Mouse (Mus musculus) heart, adult 2 months (tissue): ENCODE measurements around the gene Celf2. TPM values are rescaled to one million over a fixed set of nuclear protein-coding genes. Genes with fewer than 3 reads are reported as not detected.
A peak's percentile ranks its signal among the peaks of the same experiment; 100 is the strongest.

ENCODE experiments used
- DNase-seq, 2 experiments: peaks; one replicate each; pipeline ENCODE4 v3.0.0; 2021
- H3K27ac ChIP-seq: fragments of 200-600 bp; 2 replicates; pipeline ENCODE4 v1.8.1; 2022
- H3K27me3 ChIP-seq: fragments of 200-500 bp; 2 replicates; pipeline ENCODE4 v1.6.1; 2012; ENCODE audit warnings: mild to moderate bottlenecking, low read length, inconsistent platforms, mixed read lengths; ENCODE audit not compliant: control insufficient read depth, insufficient read depth
- H3K36me3 ChIP-seq: fragments of 200-500 bp; 2 replicates; pipeline ENCODE4 v1.6.1; 2012; ENCODE audit warnings: low read length, inconsistent platforms; ENCODE audit not compliant: control insufficient read depth, insufficient read depth
- H3K4me1 ChIP-seq: fragments of 200-500 bp; 2 replicates; pipeline ENCODE4 v1.6.1; 2011; ENCODE audit warnings: low read length; ENCODE audit not compliant: control insufficient read depth, insufficient read depth
- H3K4me3 ChIP-seq: fragments of 200-600 bp; 2 replicates; pipeline ENCODE4 v1.8.1; 2022
- H3K79me2 ChIP-seq: fragments of 200-500 bp; replicated peaks from 2 replicates; pipeline ENCODE4 v1.6.1; 2012; ENCODE audit warnings: mild to moderate bottlenecking, inconsistent platforms, low read length, moderate library complexity, mixed read lengths; ENCODE audit not compliant: control insufficient read depth, insufficient read depth
- H3K9ac ChIP-seq: fragments of 200-500 bp; 2 replicates; pipeline ENCODE4 v1.6.1; 2012; ENCODE audit warnings: low read depth, mild to moderate bottlenecking, control low read depth, inconsistent platforms, low read length, mixed read lengths
- CTCF ChIP-seq: fragments of 200-600 bp; IDR thresholded peaks from 2 replicates; pipeline ENCODE4 v1.8.1; 2022; ENCODE audit warnings: antibody characterized with exemption, mild to moderate bottlenecking, moderate library complexity
- EP300 ChIP-seq: fragments of 200-500 bp; IDR thresholded peaks from 2 replicates; pipeline ENCODE4 v1.6.1; 2011; ENCODE audit warnings: low read depth, low read length, control low read depth; ENCODE audit not compliant: insufficient read depth
- POLR2A ChIP-seq: fragments of 200-500 bp; IDR thresholded peaks from 2 replicates; pipeline ENCODE4 v1.6.1; 2011; ENCODE audit warnings: mild to moderate bottlenecking, low read depth, low read length, control low read depth; ENCODE audit not compliant: insufficient read depth
- WGBS: fragments of 180-500 bp; shearing (Covaris S2); methylation state at CpG from one replicate; pipeline ENCODE4 v1.1.7; 2018; 5-methylcytosine and 5-hydroxymethylcytosine counted together
- intact Hi-C: fragments of 180-260 bp; cut with DNase I; formaldehyde crosslinking; loops from one replicate; pipeline ENCODE4 v1.15.1; 2025
- polyA plus RNA-seq: library from polyadenylated mRNA; depleted of rRNA; stranded (reverse); fragments of >200 nt; gene quantifications from 2 replicates; pipeline ENCODE4 v1.2.3, GENCODE M21; 2012
- total RNA-seq, 2 experiments: library from RNA; stranded (reverse); gene quantifications; 2 replicates each; pipeline ENCODE4 v1.2.3; 2021

Celf2 gene
- total and polyA plus RNA-seq, 3 experiments = 38.1 to 63.9 (median 56.7) TPM

GRCm38 (mm10) chr2:6653719-6654118, 855.6 kb downstream of the Celf2 start:
- 81% methylated on average over 6 of the region's 6 CpGs for WGBS
- TF ChIP-seq POLR2A (no peak), CTCF (no peak)
- no peaks in the 10 kb centered on the region for H3K79me2 ChIP-seq
- no peak for DNase-seq
- no peaks in the 10 kb centered on the region for H3K27me3 ChIP-seq
- H3K36me3 ChIP-seq = no peaks in the 10 kb centered on the region; the same call in 1 of the 2 replicates
- H3K4me1 ChIP-seq = no peaks in the 10 kb centered on the region; the same call in 1 of the 2 replicates
- H3K27ac ChIP-seq = no peak overlapping the region
- no peak overlapping the region for H3K9ac ChIP-seq
- intact Hi-C loops = no loop called here
- no peak overlapping the region for H3K4me3 ChIP-seq

GRCm38 (mm10) chr2:6651697-6652096, 857.7 kb downstream of the Celf2 start:
- Histone ChIP-seq H3K9ac (no peak overlapping the region), H3K79me2 (no peaks in the 10 kb centered on the region), H3K36me3 (no peaks in the 10 kb centered on the region; the same call in 1 of the 2 replicates), H3K4me3 (no peak overlapping the region), H3K4me1 (no peaks in the 10 kb centered on the region; the same call in 1 of the 2 replicates), H3K27ac (no peak overlapping the region), H3K27me3 (no peaks in the 10 kb centered on the region)
- TF ChIP-seq CTCF = no peak
- TF ChIP-seq POLR2A = no peak
- no peak for TF ChIP-seq EP300
- WGBS = 67% methylated on average over 1 of the region's 1 CpGs
- DNase-seq = no peak
- intact Hi-C loops = no loop called here

- TF ChIP-seq POLR2A = no peak
- no peak for TF ChIP-seq CTCF
- Histone ChIP-seq H3K27me3 (no peaks in the 10 kb centered on the region), H3K4me3 (no peak overlapping the region), H3K4me1 (no peaks in the 10 kb centered on the region), H3K36me3 (no peaks in the 10 kb centered on the region), H3K79me2 (no peaks in the 10 kb centered on the region), H3K27ac (no peak overlapping the region), H3K9ac (no peak overlapping the region)
- DNase-seq = peak in 1 of 2 experiments; percentile 26
- intact Hi-C loops = no loop called here
- WGBS = 78% methylated on average over 6 of the region's 6 CpGs
Measured at GRCm38 (mm10) chr2:6648877-6649276, 860.5 kb downstream of the Celf2 start.

- intact Hi-C loops = no loop called here
- H3K4me3 ChIP-seq = no peak overlapping the region
- no peaks in the 10 kb centered on the region for H3K4me1 ChIP-seq
- no peak for DNase-seq
- H3K27ac ChIP-seq = no peak overlapping the region
- 95% methylated on average over 4 of the region's 4 CpGs for WGBS
- H3K9ac ChIP-seq = no peak overlapping the region
- H3K36me3 ChIP-seq = no peaks in the 10 kb centered on the region
- TF ChIP-seq POLR2A = no peak
- TF ChIP-seq EP300 = no peak
- no peak for TF ChIP-seq CTCF
- no peaks in the 10 kb centered on the region for H3K27me3 ChIP-seq
- H3K79me2 ChIP-seq = no peaks in the 10 kb centered on the region
Measured at GRCm38 (mm10) chr2:6647028-6647427, 862.3 kb downstream of the Celf2 start.

GRCm38 (mm10) chr2:6646325-6646724, 863.0 kb downstream of the Celf2 start:
- H3K4me1 ChIP-seq = no peaks in the 10 kb centered on the region
- no peaks in the 10 kb centered on the region for H3K27me3 ChIP-seq
- H3K79me2 ChIP-seq = no peaks in the 10 kb centered on the region
- H3K4me3 ChIP-seq = no peak overlapping the region
- no peaks in the 10 kb centered on the region for H3K36me3 ChIP-seq
- H3K27ac ChIP-seq = no peak overlapping the region
- no peak overlapping the region for H3K9ac ChIP-seq
- 75% methylated on average over 3 of the region's 3 CpGs for WGBS
- TF ChIP-seq EP300 (no peak), CTCF (no peak), POLR2A (no peak)
- intact Hi-C loops = no loop called here
- DNase-seq = no peak

- no peaks in the 10 kb centered on the region for H3K4me1 ChIP-seq
- no peaks in the 10 kb centered on the region for H3K36me3 ChIP-seq
- H3K4me3 ChIP-seq = no peak overlapping the region
- no peak overlapping the region for H3K9ac ChIP-seq
- intact Hi-C loops = no loop called here
- TF ChIP-seq CTCF = peak; percentile 15; the same call in 1 of the 2 replicates
- no peak for TF ChIP-seq EP300
- 36% methylated on average over 3 of the region's 3 CpGs for WGBS
- DNase-seq = no peak
- H3K27ac ChIP-seq = no peak overlapping the region
- no peaks in the 10 kb centered on the region for H3K79me2 ChIP-seq
- no peaks in the 10 kb centered on the region for H3K27me3 ChIP-seq
Measured at GRCm38 (mm10) chr2:6642222-6642850, 867.0 kb downstream of the Celf2 start.
